Mouse (Mus musculus) embryo, embryonic 9.5 days (tissue): ENCODE measurements around the gene Gpr82.
A peak's percentile ranks its signal among the peaks of the same experiment; 100 is the strongest.

ENCODE experiments used
- DNase-seq: peaks from one replicate; pipeline ENCODE4 v3.0.0-alpha.2; 2017; ENCODE audit errors: extremely low spot score

Gene Gpr82

GRCm38 (mm10) chrX:13661063-13661462, at the start of gene Gpr82:
TSS of gene Gpr82 (plus strand) at chrX:13661363.
- DNase-seq = no peak

- DNase-seq = no peak
Measured at GRCm38 (mm10) chrX:13612115-13612514, 49.0 kb upstream of the Gpr82 start.

- DNase-seq = no peak
Measured at GRCm38 (mm10) chrX:13616726-13617125, 44.4 kb upstream of the Gpr82 start.

- no peak for DNase-seq
Measured at GRCm38 (mm10) chrX:13617294-13617693, 43.9 kb upstream of the Gpr82 start.

- DNase-seq = no peak
Measured at GRCm38 (mm10) chrX:13618476-13618875, 42.7 kb upstream of the Gpr82 start.

GRCm38 (mm10) chrX:13621473-13621872, 39.7 kb upstream of the Gpr82 start:
- DNase-seq = no peak

GRCm38 (mm10) chrX:13622654-13623053, 38.5 kb upstream of the Gpr82 start:
- DNase-seq = no peak

GRCm38 (mm10) chrX:13631599-13632283, 29.4 kb upstream of the Gpr82 start, which contains the start of gene Gpr34:
TSS of gene Gpr34 (plus strand) at chrX:13632089.
- no peak for DNase-seq

GRCm38 (mm10) chrX:13636398-13636797, 24.8 kb upstream of the Gpr82 start:
- no peak for DNase-seq

- DNase-seq = no peak
Measured at GRCm38 (mm10) chrX:13638894-13639293, 22.3 kb upstream of the Gpr82 start.

GRCm38 (mm10) chrX:13651889-13652288, 9.3 kb upstream of the Gpr82 start:
- no peak for DNase-seq

GRCm38 (mm10) chrX:13652291-13652690, 8.9 kb upstream of the Gpr82 start:
- no peak for DNase-seq

- no peak for DNase-seq
Measured at GRCm38 (mm10) chrX:13655005-13655421, 6.2 kb upstream of the Gpr82 start.

- DNase-seq = no peak
Measured at GRCm38 (mm10) chrX:13655906-13656305, 5.3 kb upstream of the Gpr82 start.

GRCm38 (mm10) chrX:13656721-13657120, 4.4 kb upstream of the Gpr82 start:
- DNase-seq = peak; percentile 6

- DNase-seq = no peak
Measured at GRCm38 (mm10) chrX:13658616-13659140, 2.5 kb upstream of the Gpr82 start.

GRCm38 (mm10) chrX:13659201-13659890, 1.8 kb upstream of the Gpr82 start:
- no peak for DNase-seq

GRCm38 (mm10) chrX:13668867-13669266, 7.7 kb downstream of the Gpr82 start:
- no peak for DNase-seq

- no peak for DNase-seq
Measured at GRCm38 (mm10) chrX:13670342-13670741, 9.2 kb downstream of the Gpr82 start.

GRCm38 (mm10) chrX:13673001-13673400, 11.8 kb downstream of the Gpr82 start:
- no peak for DNase-seq

GRCm38 (mm10) chrX:13681748-13682147, 20.6 kb downstream of the Gpr82 start:
- no peak for DNase-seq

- DNase-seq = no peak
Measured at GRCm38 (mm10) chrX:13686589-13686988, 25.4 kb downstream of the Gpr82 start.

GRCm38 (mm10) chrX:13688356-13688755, 27.2 kb downstream of the Gpr82 start:
- DNase-seq = no peak
